Mouse (Mus musculus) left cerebral cortex, postnatal 10 days (tissue): Measurements from ENCODE around the gene Mxd4. TPM values are rescaled to one million over a fixed set of nuclear protein-coding genes. Genes with fewer than 3 reads are reported as not detected.

Experiments
- DNase-seq, 2 experiments: peaks; one replicate each; pipeline ENCODE4 v3.0.0; 2021 to 2022; ENCODE audit warnings: low spot score in 2 of 2, mixed read lengths in 1 of 2; ENCODE audit errors: extremely low spot score in 1 of 2
- intact Hi-C: fragments of 180-260 bp; cut with DNase I; formaldehyde crosslinking; loops from one replicate; pipeline ENCODE4 v1.15.1; 2025
- total RNA-seq, 2 experiments: library from RNA; stranded (reverse); gene quantifications; 2 replicates each; pipeline ENCODE4 v1.2.3; 2021

The Mxd4 gene
- total RNA-seq = 10 to 100 TPM; 61.1 to 70.5 TPM

DNA sequence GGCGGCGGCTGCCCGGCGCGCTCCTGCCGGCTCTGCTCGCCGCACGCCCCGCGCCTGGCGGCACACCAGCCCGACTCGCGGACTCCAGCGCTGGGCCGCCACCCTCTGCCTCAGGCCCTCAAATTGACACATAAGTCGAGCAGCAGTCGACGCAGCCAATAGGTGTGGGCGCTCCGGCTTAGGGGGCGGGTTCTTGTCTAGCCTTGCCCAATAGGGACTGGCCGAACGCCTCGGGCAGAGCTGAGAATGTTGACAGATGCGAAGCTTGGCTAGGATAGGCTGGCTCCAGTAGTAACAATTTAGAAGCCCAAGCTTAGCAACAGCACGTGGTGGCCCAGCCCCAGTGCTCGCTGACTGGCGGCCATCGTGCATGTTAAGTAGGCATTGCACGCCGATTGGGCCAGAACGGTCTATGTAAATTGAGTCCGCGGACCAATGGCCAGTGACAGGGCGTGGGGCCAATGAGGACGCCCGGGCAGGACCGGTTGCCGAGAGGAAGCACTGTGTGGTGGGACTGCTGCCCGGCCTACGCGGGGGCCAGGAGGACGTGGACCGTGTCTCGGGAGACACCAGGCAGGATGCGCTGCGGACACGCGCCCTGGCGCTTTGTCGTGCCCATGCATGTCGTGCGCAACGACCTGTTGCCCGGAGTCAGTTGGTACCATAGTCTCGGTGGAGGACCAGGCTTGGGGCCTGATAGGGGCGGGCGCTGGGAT lies at the start of gene Mxd4:
Mxd4 (minus strand) TSS at position 120 of the 716 bp plus-strand sequence.
- intact Hi-C loops = no loop called here
- peak; percentile 99 to 100 for DNase-seq

DNA sequence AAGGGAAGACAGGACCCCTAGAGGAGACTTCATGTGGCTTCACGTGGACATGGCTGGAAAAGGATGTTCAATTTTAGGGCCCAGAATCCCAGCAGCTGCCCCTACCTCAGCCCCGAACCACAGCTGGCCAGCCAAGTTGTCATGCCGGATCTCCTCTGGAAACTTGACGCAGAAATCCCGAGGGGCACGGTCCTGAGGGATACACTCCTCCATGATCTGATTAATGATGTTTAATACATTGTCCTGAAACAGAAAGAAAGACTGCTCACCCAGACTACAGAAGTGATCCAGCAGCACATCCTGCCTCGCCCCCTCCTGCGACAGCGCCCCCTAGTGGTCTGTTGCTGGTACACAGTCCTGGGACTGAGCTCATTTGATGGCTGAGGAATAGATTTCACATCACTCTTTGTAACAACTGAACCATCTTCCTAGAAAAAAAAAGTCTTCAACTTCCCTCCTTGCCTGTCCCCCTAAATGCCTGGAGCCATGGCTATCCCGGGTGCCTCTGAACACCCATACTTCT lies 48.4 kb upstream of the Mxd4 start:
- intact Hi-C loops = no loop called here
- DNase-seq = no peak

DNA sequence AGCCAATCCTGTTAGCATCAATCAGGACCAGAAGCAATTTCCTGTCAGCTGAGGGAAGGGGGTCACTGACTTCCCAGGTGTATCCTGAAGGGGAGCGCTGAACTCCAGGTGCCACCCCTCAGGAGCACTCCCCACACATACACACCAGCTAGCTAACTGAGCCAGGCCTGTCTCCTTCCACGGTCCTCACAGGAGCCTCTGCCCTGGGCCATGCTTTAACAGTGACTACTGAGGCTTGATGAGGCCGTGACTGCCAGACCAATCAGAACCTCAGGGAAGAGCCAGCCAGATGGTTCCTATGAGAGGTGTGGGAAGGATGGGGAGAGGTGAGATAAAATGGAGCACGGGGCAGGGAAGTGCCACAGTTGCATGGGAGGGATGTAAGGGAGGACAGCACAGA lies 47.5 kb upstream of the Mxd4 start:
- intact Hi-C loops = no loop called here
- no peak for DNase-seq

DNA sequence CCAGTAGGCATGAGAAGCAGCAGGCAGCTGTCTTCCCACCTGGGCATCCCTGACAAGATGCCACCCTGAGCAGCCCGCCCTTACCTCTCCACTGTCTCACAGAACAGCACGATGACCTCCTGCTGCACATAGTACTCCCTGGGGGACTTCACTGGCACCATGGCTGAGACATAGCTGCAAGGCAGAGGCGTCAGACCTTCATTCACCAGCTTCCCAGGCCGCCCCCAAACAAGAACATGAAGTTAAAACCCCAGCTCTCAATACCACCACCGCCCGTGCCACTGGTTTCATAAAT lies 45.6 kb upstream of the Mxd4 start:
- intact Hi-C loops = no loop called here
- DNase-seq = no peak

DNA sequence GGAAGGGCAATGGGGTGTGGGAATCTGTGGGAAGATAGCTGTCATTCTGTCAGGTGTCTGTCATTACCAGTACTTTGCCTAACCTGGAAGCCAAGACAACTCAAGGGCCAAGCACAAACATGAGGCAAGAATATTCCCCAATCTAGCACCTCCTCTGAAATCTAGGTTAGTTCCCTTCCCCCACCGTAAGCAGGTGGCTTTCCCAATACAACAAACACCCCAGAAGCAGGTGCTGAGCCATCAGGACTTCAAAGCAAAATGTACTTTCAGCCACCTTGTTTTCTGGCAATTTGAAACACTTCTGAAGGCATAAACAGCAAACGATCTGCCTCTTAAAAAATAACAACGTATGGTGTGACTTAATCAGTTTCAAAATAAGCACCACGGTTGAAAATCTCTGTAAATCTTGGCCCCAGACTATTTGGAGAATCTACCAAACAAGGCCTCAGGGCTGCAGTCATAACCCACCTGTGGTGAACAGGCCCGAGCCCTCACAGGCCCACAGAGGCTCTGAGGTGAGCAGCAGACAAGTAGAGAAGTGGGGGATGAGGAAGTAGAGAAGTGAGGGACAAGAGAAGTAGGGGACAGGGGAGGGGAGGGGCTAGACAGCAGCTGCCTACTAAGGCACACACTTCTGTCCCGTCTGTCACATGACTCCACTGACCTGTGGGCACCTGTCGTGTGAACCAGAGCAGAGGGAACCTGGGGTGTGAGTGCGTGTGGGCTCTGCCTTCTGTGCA lies 45.1 kb upstream of the Mxd4 start:
- intact Hi-C loops = no loop called here

DNA sequence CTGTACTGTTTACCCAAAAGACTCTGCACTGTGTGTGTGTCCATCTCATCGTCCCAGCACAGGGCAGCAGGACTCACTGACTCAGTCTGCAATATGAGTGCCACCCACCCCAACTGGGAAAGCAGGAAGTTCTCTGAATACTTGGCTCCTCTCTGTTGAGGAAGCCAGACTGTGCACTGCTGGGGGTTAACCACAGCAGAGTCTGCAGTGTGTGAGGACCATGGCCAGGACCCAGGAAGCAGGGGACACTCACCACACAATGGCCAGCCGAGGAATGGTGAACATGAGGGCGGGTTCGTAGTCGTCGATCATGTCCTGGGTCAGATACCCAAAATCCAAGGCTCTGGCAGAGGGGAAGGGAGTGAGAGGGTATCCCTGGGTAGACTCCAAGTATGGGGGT lies 44.4 kb upstream of the Mxd4 start:
- DNase-seq = no peak
- intact Hi-C loops = no loop called here

More for the DNA sequence above, 45.1 kb upstream of the Mxd4 start:
- no peak for DNase-seq

DNA sequence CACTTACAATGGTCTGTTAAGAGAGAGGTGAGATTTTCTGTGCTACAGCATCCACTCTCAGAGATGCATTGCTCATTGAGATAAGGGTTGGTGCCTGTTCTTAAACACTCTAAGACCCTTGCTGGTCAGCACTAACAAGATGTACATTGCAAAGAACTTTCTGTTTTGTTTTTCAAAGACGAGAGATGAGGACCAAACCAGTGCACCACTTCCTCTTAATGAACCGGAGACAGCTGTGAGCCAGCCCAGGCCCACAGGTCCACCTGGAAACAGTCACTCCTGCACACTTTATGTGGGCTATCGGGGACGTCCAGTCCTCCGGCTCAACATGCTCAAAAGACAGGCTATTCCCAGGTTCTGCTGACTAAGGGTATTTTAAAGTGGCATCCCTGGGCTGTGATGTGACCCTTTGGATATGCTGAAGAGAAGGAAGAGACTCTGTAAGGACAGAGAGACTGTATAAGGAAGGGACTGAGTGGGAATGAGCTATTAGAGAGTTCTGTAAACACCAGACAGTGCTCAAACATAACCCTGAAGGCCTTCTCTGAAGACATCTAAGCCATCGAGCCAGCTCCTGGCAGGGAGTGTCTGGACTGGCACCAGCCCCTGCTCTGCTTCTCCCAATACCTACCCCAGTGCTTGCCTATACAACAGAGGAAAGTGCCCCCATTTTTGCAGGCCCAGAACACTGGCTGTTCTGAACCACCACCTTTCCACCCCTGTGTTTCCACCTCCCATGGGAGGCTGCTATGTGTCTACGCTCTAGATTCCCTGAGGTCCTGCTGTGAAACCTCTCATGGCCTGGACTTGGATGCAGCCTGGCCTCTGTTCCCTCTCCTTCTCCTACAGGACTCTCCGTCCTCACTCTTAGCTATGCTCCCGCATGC lies 43.3 kb upstream of the Mxd4 start:
- DNase-seq = no peak
- intact Hi-C loops = no loop called here

DNA sequence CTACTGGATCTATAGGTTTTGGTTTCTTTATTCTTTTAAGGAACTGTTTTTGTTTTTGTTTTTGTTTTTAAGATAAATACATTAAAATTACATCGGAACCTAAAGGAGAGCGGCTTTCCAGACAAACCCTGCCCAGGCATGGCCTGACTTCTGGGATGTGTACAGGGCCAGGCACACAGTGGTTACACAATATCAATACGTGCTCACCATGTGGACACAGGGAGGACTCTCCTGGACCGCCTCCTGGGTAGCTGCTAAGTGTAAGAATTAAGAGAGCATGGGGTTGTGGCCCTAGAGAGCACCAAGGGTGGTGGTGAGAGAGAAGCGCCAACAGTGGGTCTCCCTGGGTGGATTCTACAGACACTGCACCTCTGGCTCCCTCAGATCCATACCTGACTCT lies 42.0 kb upstream of the Mxd4 start:
- intact Hi-C loops = no loop called here
- no peak for DNase-seq

DNA sequence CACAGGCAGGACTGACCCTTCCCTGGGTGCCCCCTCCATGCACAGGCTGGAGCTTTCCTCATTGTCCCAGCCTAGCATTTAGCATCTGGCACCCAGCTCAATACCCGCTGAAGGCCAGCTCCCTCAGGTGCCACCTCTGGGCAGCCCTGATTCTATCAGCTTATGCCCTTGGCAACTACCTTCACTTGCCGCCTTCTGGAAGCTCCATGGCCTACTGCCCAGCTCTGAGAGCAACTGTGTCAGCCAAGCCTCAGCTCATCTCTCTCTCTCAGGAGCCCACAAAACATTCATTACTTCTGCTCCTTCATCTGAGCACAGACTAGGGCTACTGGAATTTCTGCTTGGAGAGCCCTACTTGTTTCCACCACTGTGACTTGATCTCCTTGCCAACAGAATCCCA lies 38.0 kb upstream of the Mxd4 start:
- intact Hi-C loops = no loop called here
- DNase-seq = no peak

DNA sequence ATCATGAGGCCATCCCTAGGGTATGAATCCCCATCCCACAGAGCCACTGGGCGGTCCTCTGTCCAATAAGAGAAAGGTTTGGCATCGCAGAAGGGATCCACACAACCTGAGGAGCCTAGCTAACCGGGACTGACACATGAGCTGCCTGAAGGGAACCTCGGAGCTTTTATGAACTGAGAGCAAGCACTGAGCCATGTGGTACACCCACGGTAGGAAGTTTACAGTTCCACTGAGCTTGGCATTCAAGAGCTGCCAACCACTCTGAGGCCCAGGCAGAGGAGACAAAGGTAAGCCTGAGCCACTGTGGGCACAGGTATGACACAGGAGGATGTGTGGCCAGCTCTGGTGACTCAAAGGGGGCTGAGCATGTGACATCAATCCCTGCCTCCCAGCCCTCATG lies 37.0 kb upstream of the Mxd4 start:
- no peak for DNase-seq
- intact Hi-C loops = no loop called here

DNA sequence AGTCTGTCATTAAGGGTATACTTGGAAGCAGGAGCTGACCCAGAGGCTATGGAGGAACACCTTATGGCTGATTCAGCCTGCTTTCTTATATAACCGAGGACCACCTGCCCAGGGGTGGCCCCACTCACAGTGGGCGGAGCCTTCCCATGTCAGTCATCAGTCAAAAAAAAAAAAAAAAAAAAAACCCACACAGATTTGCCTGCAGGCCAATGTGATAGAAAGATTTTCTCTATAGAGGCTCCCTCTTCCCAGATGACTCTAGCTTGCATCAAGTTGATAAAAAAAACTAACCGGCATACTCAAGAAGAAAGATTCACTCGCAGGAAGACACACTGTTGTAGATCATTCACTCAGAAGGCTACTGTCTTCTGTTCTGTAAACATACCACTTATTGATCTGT lies 32.5 kb upstream of the Mxd4 start:
- no peak for DNase-seq

DNA sequence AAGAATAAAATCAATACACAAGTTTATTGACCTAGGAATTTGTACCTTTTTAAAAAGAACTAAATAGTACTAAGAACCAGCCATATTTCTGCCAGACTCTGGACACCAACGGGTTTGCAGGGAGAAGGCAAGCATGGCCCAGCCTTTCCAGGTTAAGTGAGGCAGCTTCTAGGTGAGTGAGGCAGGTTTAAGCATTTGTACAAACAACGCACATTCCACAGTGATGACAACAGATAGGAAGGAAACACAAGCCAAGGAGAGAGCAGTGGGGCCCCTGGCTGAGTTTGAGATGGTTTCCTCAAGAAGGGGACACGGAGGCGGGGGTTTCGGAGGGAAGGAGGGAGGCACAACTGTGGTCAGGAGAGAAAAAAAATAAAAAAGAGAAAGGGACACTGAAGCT lies 31.2 kb upstream of the Mxd4 start:
- no peak for DNase-seq

More for the DNA sequence above, 32.5 kb upstream of the Mxd4 start:
- intact Hi-C loops = no loop called here

DNA sequence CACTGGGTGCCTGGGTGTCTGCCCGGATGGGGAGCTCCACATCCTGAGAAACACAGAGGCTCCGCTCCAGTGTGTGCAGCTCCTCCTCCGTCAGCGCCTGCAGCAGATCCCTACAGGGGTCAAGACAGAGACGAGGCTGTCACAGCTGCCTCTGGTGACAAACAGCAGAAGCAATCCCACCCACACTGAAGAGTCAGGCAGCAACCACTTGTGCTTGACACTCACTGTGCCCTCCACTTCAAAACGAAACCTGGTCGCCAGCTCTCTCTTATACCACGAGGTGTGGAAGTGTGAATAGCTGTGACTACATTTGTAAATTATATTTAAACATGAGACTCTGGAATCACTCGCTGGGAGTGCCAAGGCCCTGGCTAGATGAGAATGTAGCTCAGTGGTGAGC lies 30.2 kb upstream of the Mxd4 start:
- no peak for DNase-seq
- intact Hi-C loops = loop anchor here (10.0 kb wide), 1 partner anchor 117 kb away; the partner anchor contains the start of gene Rnf4

More for the DNA sequence above, 31.2 kb upstream of the Mxd4 start:
- intact Hi-C loops = loop anchor here (10.0 kb wide), 1 partner anchor 116 kb away; the partner anchor contains the start of gene Rnf4

DNA sequence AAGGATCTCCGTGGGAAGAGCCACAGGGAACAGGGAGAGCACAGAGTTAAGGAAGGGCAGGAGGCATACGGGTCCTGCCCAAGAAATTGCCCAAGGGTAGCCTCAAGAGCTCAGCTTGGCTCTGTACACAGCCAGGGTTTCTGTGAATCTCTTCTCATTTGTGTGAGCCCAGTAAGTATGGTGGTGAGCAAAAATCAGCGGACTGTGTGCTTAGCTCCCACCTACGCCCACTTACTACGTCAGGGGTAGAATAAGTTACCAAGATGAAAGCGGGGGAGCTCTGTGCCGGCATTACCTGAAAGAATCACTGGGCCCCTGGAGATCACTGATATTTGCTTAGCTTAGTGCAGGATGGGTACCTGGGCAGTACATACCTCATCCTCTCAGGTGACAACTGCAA lies 28.5 kb upstream of the Mxd4 start:
- no peak for DNase-seq
- intact Hi-C loops = loop anchor here (10.0 kb wide), 1 partner anchor 119 kb away; the partner anchor contains the start of gene Rnf4

DNA sequence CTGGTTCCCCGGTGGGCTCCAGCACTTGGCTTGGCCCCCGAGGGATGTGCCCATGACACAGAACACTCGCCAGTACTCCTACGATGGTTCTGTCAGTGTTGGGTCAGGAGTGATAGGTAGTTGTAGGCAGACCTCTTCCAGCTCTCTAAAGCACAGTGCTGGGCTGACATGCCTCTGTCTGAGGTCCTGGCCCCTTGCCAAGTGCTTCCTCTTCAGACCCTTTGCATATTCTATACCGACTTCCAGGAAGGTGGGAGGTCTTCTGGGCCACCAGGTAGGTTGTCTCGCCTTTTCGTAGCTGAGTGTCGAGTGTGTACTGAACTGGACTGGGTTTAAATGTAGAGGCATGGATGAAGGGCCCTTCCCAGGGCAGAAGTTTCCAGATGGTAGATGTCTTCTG lies 26.1 kb upstream of the Mxd4 start:
- intact Hi-C loops = loop anchor here (5.0 to 10.0 kb wide), 2 partner anchors 74 to 121 kb away; partner anchors contain the start of genes Cfap99, Rnf4 and Zfyve28
- no peak for DNase-seq

DNA sequence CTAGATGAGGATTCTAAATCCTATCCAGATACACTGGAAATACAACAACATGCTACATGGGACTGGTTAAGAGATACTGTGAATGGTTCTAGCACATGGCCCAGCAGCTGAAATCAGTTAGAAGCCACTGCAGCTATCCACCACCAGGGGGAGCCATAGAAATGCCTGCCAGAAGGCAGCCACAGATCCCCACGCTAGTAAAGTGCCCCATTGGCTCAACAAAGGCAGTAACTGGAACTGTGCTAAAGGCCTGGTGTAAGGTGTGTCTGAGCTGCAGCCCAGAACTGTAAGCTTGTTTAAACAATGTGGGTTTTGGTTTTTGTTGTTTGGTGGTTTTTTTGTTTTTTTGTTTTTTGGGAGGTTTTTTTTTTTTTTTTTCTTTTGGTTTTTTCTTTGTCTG lies 22.8 kb upstream of the Mxd4 start:
- peak; percentile 40 to 72 for DNase-seq
- intact Hi-C loops = loop anchor here (5.0 to 10.0 kb wide), 2 partner anchors 77 to 125 kb away; partner anchors contain the start of genes Cfap99, Rnf4 and Zfyve28

DNA sequence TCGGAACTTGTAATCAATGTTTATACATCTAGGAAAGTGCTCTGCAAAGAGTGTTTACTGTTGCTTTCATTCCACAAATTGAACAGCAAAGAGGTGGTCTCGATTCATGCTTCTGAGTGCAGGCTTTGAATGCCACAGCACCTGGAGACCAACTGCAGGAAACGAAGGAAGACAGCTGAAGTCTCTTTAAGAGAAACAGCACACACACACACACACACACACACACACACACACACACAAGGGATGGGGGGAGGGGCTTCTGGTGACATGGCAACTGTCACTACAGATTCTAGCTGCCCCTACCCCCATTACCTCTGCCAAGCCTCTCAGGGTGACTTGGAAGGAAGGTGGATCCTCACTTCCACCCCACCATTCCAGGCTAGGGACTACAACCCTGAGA lies 20.0 kb upstream of the Mxd4 start:
- intact Hi-C loops = no loop called here
- DNase-seq = no peak

DNA sequence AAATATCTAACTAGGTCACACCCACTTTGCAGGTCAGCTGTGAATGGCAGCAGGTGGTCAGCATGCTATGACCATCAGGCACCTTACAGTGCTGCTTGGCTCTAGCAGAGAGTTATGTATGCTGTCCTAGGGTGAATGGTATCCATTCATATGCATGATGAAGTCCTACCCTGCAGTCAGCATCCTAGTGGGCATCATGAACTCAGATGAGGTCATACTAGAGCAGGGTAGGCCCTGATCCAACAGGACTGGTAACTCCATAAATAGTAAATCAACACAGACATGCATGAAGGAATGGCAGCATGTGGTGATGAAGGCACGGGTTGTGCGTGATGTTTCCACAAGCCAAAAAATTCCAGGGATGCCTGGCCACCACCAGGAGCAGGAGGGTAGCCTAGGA lies 18.3 kb upstream of the Mxd4 start:
- peak in 1 of 2 experiments; percentile 9 for DNase-seq
- intact Hi-C loops = no loop called here

DNA sequence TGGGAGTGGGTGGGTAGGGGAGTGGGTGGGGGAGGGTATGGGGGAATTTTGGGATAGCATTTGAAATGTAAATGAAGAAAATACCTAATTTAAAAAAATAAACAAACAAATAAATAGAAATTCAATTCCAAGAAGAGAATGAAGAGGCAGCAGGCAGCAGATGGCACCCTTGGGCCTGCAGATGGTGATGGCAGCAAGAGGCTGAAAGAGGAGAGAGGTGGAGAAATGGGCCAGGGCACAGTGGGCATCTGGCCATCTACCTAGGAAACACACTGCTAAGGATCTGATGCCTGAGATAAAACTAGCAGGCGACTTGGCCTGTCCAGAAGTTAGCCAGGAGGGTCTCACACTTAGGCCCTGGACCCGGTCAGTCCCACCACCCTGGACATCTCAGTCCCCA lies 17.4 kb upstream of the Mxd4 start:
- DNase-seq = peak in 1 of 2 experiments; percentile 19
- intact Hi-C loops = no loop called here
